Mouse (Mus musculus) kidney, postnatal 0 days (tissue): ENCODE measurements around the gene Smad9. TPM values are rescaled to one million over a fixed set of nuclear protein-coding genes. Genes with fewer than 3 reads are reported as not detected.

ENCODE experiments used
- ATAC-seq: fragments of 200-750 bp; cut with Nextera tagmentation; replicated peaks from 2 replicates; pipeline ENCODE4 v1.8.0; 2017; ENCODE audit warnings: low read depth, moderate number of reproducible peaks, moderate TSS enrichment, moderate library complexity; ENCODE audit not compliant: low FRiP score
- DNase-seq: peaks from one replicate; pipeline ENCODE4 v3.0.0-alpha.2; 2016; ENCODE audit warnings: low spot score
- H3K27ac ChIP-seq: fragments of 300-500 bp; sonication (generic); 2 replicates; pipeline ENCODE4 v1.5.1; 2014; ENCODE audit warnings: mild to moderate bottlenecking
- H3K27me3 ChIP-seq: fragments of 300-500 bp; sonication (generic); 2 replicates; pipeline ENCODE4 v1.6.1; 2014; ENCODE audit warnings: low read length, mixed read lengths; ENCODE audit not compliant: insufficient read depth
- H3K36me3 ChIP-seq: fragments of 300-500 bp; sonication (generic); 2 replicates; pipeline ENCODE4 v1.6.1; 2014; ENCODE audit warnings: low read length, mixed read lengths; ENCODE audit not compliant: insufficient read depth
- H3K4me1 ChIP-seq: fragments of 300-500 bp; sonication (generic); replicated peaks from 2 replicates; pipeline ENCODE4 v1.6.1; 2014; ENCODE audit warnings: antibody characterized with exemption, low read length, mixed read lengths; ENCODE audit not compliant: insufficient read depth
- H3K4me2 ChIP-seq: fragments of 300-500 bp; sonication (generic); 2 replicates; pipeline ENCODE4 v1.6.1; 2014; ENCODE audit warnings: mild to moderate bottlenecking, low read length, moderate library complexity, mixed read lengths
- H3K4me3 ChIP-seq: fragments of 300-500 bp; sonication (generic); replicated peaks from 2 replicates; pipeline ENCODE4 v1.5.1; 2014; ENCODE audit warnings: low read depth, low read length
- H3K9ac ChIP-seq: fragments of 300-500 bp; sonication (generic); 2 replicates; pipeline ENCODE4 v1.6.1; 2014; ENCODE audit warnings: low read depth, low read length
- H3K9me3 ChIP-seq: fragments of 300-500 bp; sonication (generic); replicated peaks from 2 replicates; pipeline ENCODE4 v1.6.1; 2016; ENCODE audit warnings: low read length, inconsistent platforms, mixed read lengths
- CTCF ChIP-seq: IDR thresholded peaks from 2 replicates; pipeline ENCODE4 v1.5.1; 2016; ENCODE audit warnings: antibody characterized with exemption, low read depth, mild to moderate bottlenecking, moderate library complexity
- WGBS: fragments of 180-500 bp; shearing (Covaris S2); extraction: QIAGEN DNeasy Blood & Tissue Kit; methylation state at CpG from one replicate; pipeline ENCODE4 v1.1.7; 2014; 5-methylcytosine and 5-hydroxymethylcytosine counted together
- polyA plus RNA-seq: library from polyadenylated mRNA; unstranded; fragments of >200 nt; fragmentation: Nextera tagmentation; extraction: Ambion mirVana; gene quantifications from 2 replicates; pipeline ENCODE4 v1.2.1, GENCODE M21; 2015

The Smad9 gene
- polyA plus RNA-seq, 1 experiment from 2014 or later: 0.68 TPM

- peak overlapping the region; percentile 95 for H3K4me3 ChIP-seq
- DNase-seq (peak; percentile 90), ATAC-seq (peak; percentile 93)
- H3K9ac ChIP-seq: peak overlapping the region; percentile 76
- WGBS: under 1% methylated on average over 84 of the region's 84 CpGs
- TF ChIP-seq CTCF: no peak
- H3K4me2 ChIP-seq: peak overlapping the region; percentile 86
- peaks cover 37% of the 10 kb centered on the region for H3K36me3 ChIP-seq
- no peaks in the 10 kb centered on the region for H3K9me3 ChIP-seq
- 0 out of 2 replicates have a peak, but pooled peaks cover 7% of the 10 kb centered on the region for H3K4me1 ChIP-seq
- H3K27me3 ChIP-seq: no peaks in the 10 kb centered on the region
- peak overlapping the region; percentile 99 for H3K27ac ChIP-seq
These were observed 20.8 kb upstream of the Smad9 start for GRCm38 (mm10) chr3:54734411-54735246.

- DNase-seq (peak; percentile 73), ATAC-seq (peak; percentile 90)
- H3K27me3 ChIP-seq: no peaks in the 10 kb centered on the region
- peak within 1 kb of the TSS; percentile 86 for H3K4me2 ChIP-seq
- peak within 1 kb of the TSS; percentile 99 for H3K27ac ChIP-seq
- peak within 1 kb of the TSS; percentile 95 for H3K4me3 ChIP-seq
- 0 out of 2 replicates have a peak, but pooled peaks cover 7% of the 10 kb centered on the region for H3K4me1 ChIP-seq
- TF ChIP-seq CTCF: peak; percentile 84
- WGBS: under 1% methylated on average over 57 of the region's 65 CpGs
- no peaks in the 10 kb centered on the region for H3K9me3 ChIP-seq
- H3K36me3 ChIP-seq: peaks cover 30% of the 10 kb centered on the region
- H3K9ac ChIP-seq: peak within 1 kb of the TSS; percentile 76
These were observed 19.9 kb upstream of the Smad9 start, which contains the start of the genes Exosc8 and Alg5 for GRCm38 (mm10) chr3:54735247-54736046. TSS of gene Exosc8 (minus strand) at chr3:54735393. TSS of gene Alg5 (plus strand) at chr3:54735539.

- Histone ChIP-seq H3K27me3 (no peaks in the 10 kb centered on the region), H3K36me3 (peaks cover 24% of the 10 kb centered on the region; the same call in 1 of the 2 replicates), H3K4me2 (peak overlapping the region; percentile 86), H3K27ac (peak overlapping the region; percentile 99; the same call in 1 of the 2 replicates), H3K9ac (peak overlapping the region; percentile 76), H3K9me3 (no peaks in the 10 kb centered on the region), H3K4me3 (peak overlapping the region; percentile 95), H3K4me1 (0 out of 2 replicates have a peak, but pooled peaks cover 7% of the 10 kb centered on the region)
- DNase-seq (peak; percentile 24), ATAC-seq (no peak)
- 55% methylated on average over 18 of the region's 18 CpGs for WGBS
- no peak for TF ChIP-seq CTCF
These were observed 19.1 kb upstream of the Smad9 start for GRCm38 (mm10) chr3:54736101-54736927.

GRCm38 (mm10) chr3:54737317-54737716, 18.1 kb upstream of the Smad9 start:
- DNase-seq (no peak), ATAC-seq (no peak)
- H3K4me1 ChIP-seq: 0 out of 2 replicates have a peak, but pooled peaks cover 7% of the 10 kb centered on the region
- no peak overlapping the region for H3K4me2 ChIP-seq
- WGBS: 95% methylated on average over 8 of the region's 8 CpGs
- H3K9me3 ChIP-seq: no peaks in the 10 kb centered on the region
- H3K9ac ChIP-seq: no peak overlapping the region
- no peak overlapping the region for H3K4me3 ChIP-seq
- H3K27me3 ChIP-seq: no peaks in the 10 kb centered on the region
- no peak overlapping the region for H3K27ac ChIP-seq
- TF ChIP-seq CTCF: no peak
- peaks cover 26% of the 10 kb centered on the region; the same call in 1 of the 2 replicates for H3K36me3 ChIP-seq

GRCm38 (mm10) chr3:54741965-54742364, 13.4 kb upstream of the Smad9 start:
- WGBS: 93% methylated on average over 11 of the region's 11 CpGs
- Histone ChIP-seq H3K9me3 (no peaks in the 10 kb centered on the region), H3K27me3 (no peaks in the 10 kb centered on the region), H3K27ac (no peak overlapping the region), H3K36me3 (peaks cover 62% of the 10 kb centered on the region), H3K9ac (no peak overlapping the region), H3K4me1 (no peaks in the 10 kb centered on the region), H3K4me2 (no peak overlapping the region), H3K4me3 (no peak overlapping the region)
- no peak for DNase-seq
- no peak for TF ChIP-seq CTCF
- no peak for ATAC-seq
